Mouse (Mus musculus) olfactory bulb, adult 2 months (tissue): ENCODE measurements around the gene Slc2a3. TPM values are rescaled to one million over a fixed set of nuclear protein-coding genes. Genes with fewer than 3 reads are reported as not detected.

ENCODE experiments used
- H3K27ac ChIP-seq: fragments of 200-500 bp; 2 replicates; pipeline ENCODE4 v1.5.1; 2012; ENCODE audit warnings: low read depth, low read length; ENCODE audit not compliant: insufficient read depth
- H3K4me1 ChIP-seq: fragments of 200-500 bp; 2 replicates; pipeline ENCODE4 v1.6.1; 2012; ENCODE audit warnings: low read length; ENCODE audit not compliant: control insufficient read depth, insufficient read depth
- H3K4me3 ChIP-seq: fragments of 200-500 bp; 2 replicates; pipeline ENCODE4 v1.5.1; 2012; ENCODE audit warnings: mild to moderate bottlenecking, low read depth, low read length, moderate library complexity; ENCODE audit not compliant: insufficient read depth
- CTCF ChIP-seq: fragments of 200-500 bp; IDR thresholded peaks from 2 replicates; pipeline ENCODE4 v1.5.1; 2012; ENCODE audit warnings: low read depth, mild to moderate bottlenecking, low read length, moderate library complexity; ENCODE audit not compliant: insufficient read depth
- POLR2A ChIP-seq: fragments of 200-500 bp; IDR thresholded peaks from 2 replicates; pipeline ENCODE4 v1.6.1; 2012; ENCODE audit warnings: mild to moderate bottlenecking, low read depth, low read length, moderate library complexity; ENCODE audit not compliant: insufficient read depth
- WGBS: fragments of 180-500 bp; shearing (Covaris S2); methylation state at CpG from one replicate; pipeline ENCODE4 v1.1.7; 2018; 5-methylcytosine and 5-hydroxymethylcytosine counted together
- polyA plus RNA-seq: library from polyadenylated mRNA; stranded (reverse); fragments of >200 nt; gene quantifications from 2 replicates; pipeline ENCODE4 v1.2.4, GENCODE M21; 2012; ENCODE audit warnings: low replicate concordance; ENCODE audit not compliant: missing spikeins, insufficient read depth, insufficient read length

Gene Slc2a3
- polyA plus RNA-seq, 1 experiment, result not detected

GRCm38 (mm10) chr6:122761901-122762300 lies 39.5 kb downstream of the Slc2a3 start:
- peaks cover 9% of the 10 kb centered on the region for H3K4me1 ChIP-seq
- no peak overlapping the region for H3K4me3 ChIP-seq
- 0 out of 2 replicates have a peak overlapping the region, but pooled peaks have one; percentile 85 for H3K27ac ChIP-seq
- TF ChIP-seq POLR2A (no peak), CTCF (no peak)

GRCm38 (mm10) chr6:122761011-122761599 lies 40.3 kb downstream of the Slc2a3 start:
- Histone ChIP-seq H3K4me1 (peaks cover 9% of the 10 kb centered on the region), H3K27ac (peak overlapping the region; percentile 85), H3K4me3 (peak overlapping the region; percentile 57)
- whole genome bisulfite sequencing, result under 1% methylated on average over 11 of the region's 11 CpGs
- no peak for TF ChIP-seq CTCF
- peak; percentile 77 for TF ChIP-seq POLR2A

GRCm38 (mm10) chr6:122758732-122759131 lies 42.7 kb downstream of the Slc2a3 start:
- WGBS, result 50% methylated on average over 5 of the region's 5 CpGs
- Histone ChIP-seq H3K4me1 (no peaks in the 10 kb centered on the region), H3K4me3 (no peak overlapping the region), H3K27ac (no peak overlapping the region)
- no peak for TF ChIP-seq POLR2A
- TF ChIP-seq CTCF, result no peak

- Histone ChIP-seq H3K4me1 (no peaks in the 10 kb centered on the region), H3K27ac (no peak overlapping the region), H3K4me3 (no peak overlapping the region)
- WGBS, result 62% methylated on average over 2 of the region's 2 CpGs
- no peak for TF ChIP-seq CTCF
- TF ChIP-seq POLR2A, result no peak
These were observed 45.5 kb downstream of the Slc2a3 start for GRCm38 (mm10) chr6:122755913-122756312.

GRCm38 (mm10) chr6:122750579-122750978 lies 50.9 kb downstream of the Slc2a3 start:
- no peak overlapping the region for H3K4me3 ChIP-seq
- 80% methylated on average over 6 of the region's 6 CpGs for WGBS
- no peaks in the 10 kb centered on the region for H3K4me1 ChIP-seq
- H3K27ac ChIP-seq, result no peak overlapping the region
- TF ChIP-seq CTCF (no peak), POLR2A (no peak)

GRCm38 (mm10) chr6:122744505-122745249 lies 56.8 kb downstream of the Slc2a3 start:
- Histone ChIP-seq H3K4me1 (peaks cover 14% of the 10 kb centered on the region), H3K27ac (no peak overlapping the region), H3K4me3 (no peak overlapping the region)
- WGBS, result 77% methylated on average over 10 of the region's 10 CpGs
- TF ChIP-seq CTCF (no peak), POLR2A (no peak)

GRCm38 (mm10) chr6:122743353-122743752 lies 58.1 kb downstream of the Slc2a3 start:
- H3K27ac ChIP-seq, result no peak overlapping the region
- no peak for TF ChIP-seq CTCF
- no peak for TF ChIP-seq POLR2A
- 32% methylated on average over 11 of the region's 11 CpGs for WGBS
- H3K4me3 ChIP-seq, result no peak overlapping the region
- H3K4me1 ChIP-seq, result peaks cover 17% of the 10 kb centered on the region

- WGBS, result under 1% methylated on average over 23 of the region's 23 CpGs
- H3K4me3 ChIP-seq, result peak overlapping the region; percentile 64
- peaks cover 19% of the 10 kb centered on the region for H3K4me1 ChIP-seq
- peak overlapping the region; percentile 74 for H3K27ac ChIP-seq
- peak; percentile 55 for TF ChIP-seq POLR2A
- TF ChIP-seq CTCF, result no peak
These were observed 59.1 kb downstream of the Slc2a3 start for GRCm38 (mm10) chr6:122742228-122742899.
